In genomic region chr5:64193353-64193752, GRCm38 (mm10) we compare ENCODE assay signal across 14 mouse cellular contexts. TPM values are rescaled to one million over a fixed set of nuclear protein-coding genes. Genes with fewer than 3 reads are reported as not detected.
A peak's percentile ranks its signal among the peaks of the same experiment; 100 is the strongest.
DNase-seq lines count a peak whose midpoint lies in the region; ATAC-seq and TF ChIP-seq lines count a peak whose summit lies in the region.
"Had no signal": no experiment of that assay in that cellular context is flagged by ENCODE, and none has a peak within 500 bp of the region (broad histone marks: within the 10 kb centered on the region; RNA-seq: fewer than 3 reads in every experiment).

No protein-coding gene starts in this region.

- peaks cover 13% of the 10 kb centered on the region for H3K36me3 ChIP-seq in lung, embryonic 14.5 days (ENCODE audit: insufficient read depth)
- no peaks in the 10 kb centered on the region for H3K36me3 ChIP-seq in heart, embryonic 15.5 days
- no peaks in the 10 kb centered on the region for H3K36me3 ChIP-seq in stomach, embryonic 14.5 days (ENCODE audit: control insufficient read depth, insufficient read depth, low read length)
- no peaks in the 10 kb centered on the region; the same call in 1 of the 2 replicates for H3K36me3 ChIP-seq in forebrain, embryonic 11.5 days (ENCODE audit: control insufficient read depth, insufficient read depth, low read length)
- H3K36me3 ChIP-seq: embryonic facial prominence, embryonic 12.5 days; G1E had no signal

- no peaks in the 10 kb centered on the region for H3K27me3 ChIP-seq in lung, embryonic 14.5 days (ENCODE audit: insufficient read depth, low read length)
- H3K27me3 ChIP-seq in heart, embryonic 15.5 days = no peaks in the 10 kb centered on the region
- no peaks in the 10 kb centered on the region for H3K27me3 ChIP-seq in stomach, embryonic 14.5 days (ENCODE audit: control insufficient read depth, insufficient read depth, low read length)
- H3K27me3 ChIP-seq in forebrain, embryonic 11.5 days (ENCODE audit: control insufficient read depth, insufficient read depth, low read length) = no peaks in the 10 kb centered on the region
- H3K27me3 ChIP-seq: embryonic facial prominence, embryonic 12.5 days had no signal

- no peak overlapping the region for H3K9ac ChIP-seq in lung, embryonic 14.5 days
- no peak overlapping the region for H3K9ac ChIP-seq in heart, embryonic 15.5 days
- no peak overlapping the region for H3K9ac ChIP-seq in stomach, embryonic 14.5 days (replicated peaks; ENCODE audit: low read depth, low read length)
- no peak overlapping the region for H3K9ac ChIP-seq in forebrain, embryonic 11.5 days (ENCODE audit: low read length)
- H3K9ac ChIP-seq: embryonic facial prominence, embryonic 12.5 days; liver, embryonic 14.5 days had no signal

- ATAC-seq in lung, embryonic 14.5 days (ENCODE audit: insufficient read depth) = 0 out of 2 replicates have a peak, but pooled peaks have one; percentile 51
- no peak for ATAC-seq in heart, embryonic 15.5 days (replicated peaks; ENCODE audit: insufficient number of reproducible peaks, insufficient read depth, low FRiP score, low read depth)
- ATAC-seq in stomach, embryonic 14.5 days (ENCODE audit: insufficient number of reproducible peaks, insufficient read depth, low FRiP score, low read depth) = no peak
- ATAC-seq in forebrain, embryonic 11.5 days (replicated peaks; ENCODE audit: low FRiP score) = no peak
- ATAC-seq: hindbrain, postnatal 0 days had no signal

- TF ChIP-seq CTCF in lung, embryonic 14.5 days (IDR thresholded peaks at IDR 0.05; ENCODE audit: low read depth) = no peak

- peaks cover 10% of the 10 kb centered on the region; the same call in 1 of the 2 replicates for H3K4me1 ChIP-seq in lung, embryonic 14.5 days (ENCODE audit: insufficient read depth)
- peaks cover 7% of the 10 kb centered on the region; the same call in 1 of the 2 replicates for H3K4me1 ChIP-seq in heart, embryonic 15.5 days (replicated peaks)
- peaks cover 3% of the 10 kb centered on the region; the same call in 1 of the 2 replicates for H3K4me1 ChIP-seq in stomach, embryonic 14.5 days (ENCODE audit: control insufficient read depth, insufficient read depth, low read length)
- no peaks in the 10 kb centered on the region for H3K4me1 ChIP-seq in forebrain, embryonic 11.5 days (replicated peaks; ENCODE audit: control insufficient read depth, insufficient read depth, low read length)
- H3K4me1 ChIP-seq: embryonic facial prominence, embryonic 12.5 days had no signal

- no peak overlapping the region for H3K4me3 ChIP-seq in lung, embryonic 14.5 days (ENCODE audit: low read depth, low read length)
- no peak overlapping the region for H3K4me3 ChIP-seq in heart, embryonic 15.5 days
- no peak overlapping the region for H3K4me3 ChIP-seq in stomach, embryonic 14.5 days (ENCODE audit: low read depth, low read length)
- H3K4me3 ChIP-seq in forebrain, embryonic 11.5 days (ENCODE audit: low read depth, low read length) = no peak overlapping the region
- H3K4me3 ChIP-seq: embryonic facial prominence, embryonic 12.5 days had no signal

- peaks cover 5% of the 10 kb centered on the region; the same call in 1 of the 2 replicates for H3K9me3 ChIP-seq in lung, embryonic 14.5 days (ENCODE audit: low read depth, low read length)
- no peaks in the 10 kb centered on the region for H3K9me3 ChIP-seq in heart, embryonic 15.5 days (replicated peaks)
- peaks cover 7% of the 10 kb centered on the region; the same call in 1 of the 2 replicates for H3K9me3 ChIP-seq in stomach, embryonic 14.5 days (ENCODE audit: control insufficient read depth, low read depth, low read length)
- H3K9me3 ChIP-seq in forebrain, embryonic 11.5 days (ENCODE audit: control insufficient read depth, low read length) = no peaks in the 10 kb centered on the region
- H3K9me3 ChIP-seq: embryonic facial prominence, embryonic 12.5 days had no signal

- DNase-seq in adrenal gland, postnatal 14 days = peak; percentile 34
- DNase-seq in adrenal gland, adult 18-20 months (ENCODE audit: low spot score in 2 of 2) = no peak
- DNase-seq in lung, embryonic 14.5 days = peak; percentile 56
- DNase-seq in lung, postnatal 36 days = no peak
- DNase-seq in frontal cortex, postnatal 36 days (ENCODE audit: low spot score in 2 of 2) = no peak
- no peak for DNase-seq in forebrain, embryonic 11.5 days (ENCODE audit: low spot score)
- DNase-seq: cerebellum, adult 11 months; thymus, postnatal 25 days had no signal

- WGBS in lung, embryonic 14.5 days = 31% methylated on average over 11 of the region's 11 CpGs
- whole genome bisulfite sequencing in heart, embryonic 15.5 days = 49% methylated on average over 11 of the region's 11 CpGs
- 27% methylated on average over 11 of the region's 11 CpGs for WGBS in stomach, embryonic 14.5 days
- 74% methylated on average over 11 of the region's 11 CpGs for WGBS in forebrain, embryonic 11.5 days

- no peak overlapping the region for H3K27ac ChIP-seq in lung, embryonic 14.5 days (ENCODE audit: low read depth)
- no peak overlapping the region for H3K27ac ChIP-seq in heart, embryonic 15.5 days
- H3K27ac ChIP-seq in stomach, embryonic 14.5 days (ENCODE audit: low read length) = no peak overlapping the region
- H3K27ac ChIP-seq in forebrain, embryonic 11.5 days (ENCODE audit: low read depth, low read length) = no peak overlapping the region
- H3K27ac ChIP-seq: embryonic facial prominence, embryonic 12.5 days; hindbrain, postnatal 0 days; liver, embryonic 14.5 days had no signal

- no peak overlapping the region for H3K4me2 ChIP-seq in lung, embryonic 14.5 days
- H3K4me2 ChIP-seq in heart, embryonic 15.5 days = peak overlapping the region; percentile 33; the same call in 1 of the 2 replicates
- H3K4me2 ChIP-seq in stomach, embryonic 14.5 days (replicated peaks; ENCODE audit: low read depth, low read length) = 0 out of 2 replicates have a peak overlapping the region, but pooled peaks have one; percentile 8
- no peak overlapping the region for H3K4me2 ChIP-seq in forebrain, embryonic 11.5 days (ENCODE audit: low read depth, low read length, severe bottlenecking)
- H3K4me2 ChIP-seq: embryonic facial prominence, embryonic 12.5 days had no signal

RNA-seq across cellular contexts. Expression of gene Tbc1d1, which starts 37.2 kb away (rescaled TPM):
- total RNA-seq in adrenal gland, postnatal 14 days (2021) = 14.7 and 17.5 TPM in 2 replicates
- 10 to 100 TPM; 10.0 to 17.6 TPM for total RNA-seq in adrenal gland, adult 18-20 months (2021)
- 54.4 and 58.7 TPM in 2 replicates for polyA plus RNA-seq in lung, embryonic 14.5 days (2014; fragmentation: Nextera tagmentation; extraction: Ambion mirVana)
- 23.0 and 26.2 TPM in 2 replicates for polyA plus RNA-seq in heart, embryonic 15.5 days (2015; fragmentation: Nextera tagmentation; extraction: Ambion mirVana)
- 37.2 and 39.4 TPM in 2 replicates for polyA plus RNA-seq in stomach, embryonic 14.5 days (2014; fragmentation: Nextera tagmentation; extraction: Ambion mirVana)
- polyA plus RNA-seq in forebrain, embryonic 11.5 days (2014; fragmentation: Nextera tagmentation; extraction: Ambion mirVana) = 27.9 and 31.0 TPM in 2 replicates

Comparison
In these comparisons a context has a peak if more than half of its experiments do, and no peak if none do; other contexts are left out.
1. DNase-seq: peak in adrenal gland, postnatal 14 days (single experiment) and lung, embryonic 14.5 days (single experiment); none in adrenal gland, adult 18-20 months (0 of 2), lung, postnatal 36 days (single experiment), frontal cortex, postnatal 36 days (0 of 2) and forebrain, embryonic 11.5 days (single experiment).
2. H3K4me2 ChIP-seq: peak in heart, embryonic 15.5 days (single experiment) and stomach, embryonic 14.5 days (single experiment); none in lung, embryonic 14.5 days (single experiment) and forebrain, embryonic 11.5 days (single experiment).